Mouse (Mus musculus) heart, embryonic 16.5 days (tissue): Measurements from ENCODE around the gene Usp22. TPM values are rescaled to one million over a fixed set of nuclear protein-coding genes. Genes with fewer than 3 reads are reported as not detected.

ENCODE experiments used
- ATAC-seq: fragments of 200-750 bp; cut with Nextera tagmentation; replicated peaks from 2 replicates; pipeline ENCODE4 v1.8.0; 2017; ENCODE audit warnings: moderate number of reproducible peaks; ENCODE audit not compliant: insufficient read depth, low FRiP score; ENCODE audit errors: extremely low read depth
- H3K27ac ChIP-seq: fragments of 300-500 bp; sonication (generic); 2 replicates; pipeline ENCODE4 v1.5.1; 2014; ENCODE audit warnings: mild to moderate bottlenecking, low read length, control low read depth, moderate library complexity
- H3K27me3 ChIP-seq: fragments of 300-500 bp; sonication (generic); 2 replicates; pipeline ENCODE4 v1.6.1; 2014; ENCODE audit warnings: low read length, mixed read lengths; ENCODE audit not compliant: control insufficient read depth, insufficient read depth
- H3K36me3 ChIP-seq: fragments of 300-500 bp; sonication (generic); 2 replicates; pipeline ENCODE4 v1.6.1; 2014; ENCODE audit not compliant: control insufficient read depth, insufficient read depth
- H3K4me1 ChIP-seq: fragments of 300-500 bp; sonication (generic); 2 replicates; pipeline ENCODE4 v1.6.1; 2014; ENCODE audit warnings: low read length, mixed read lengths; ENCODE audit not compliant: control insufficient read depth, insufficient read depth
- H3K4me2 ChIP-seq: fragments of 300-500 bp; sonication (generic); 2 replicates; pipeline ENCODE4 v1.6.1; 2014; ENCODE audit warnings: low read depth, mild to moderate bottlenecking, control low read depth, low read length
- H3K4me3 ChIP-seq: fragments of 300-500 bp; sonication (generic); 2 replicates; pipeline ENCODE4 v1.5.1; 2014; ENCODE audit warnings: mild to moderate bottlenecking, control low read depth, low read length
- H3K9ac ChIP-seq: fragments of 300-500 bp; sonication (generic); 2 replicates; pipeline ENCODE4 v1.6.1; 2014; ENCODE audit warnings: low read length, control low read depth
- H3K9me3 ChIP-seq: fragments of 300-500 bp; sonication (generic); replicated peaks from 2 replicates; pipeline ENCODE4 v1.6.1; 2016; ENCODE audit warnings: low read length; ENCODE audit not compliant: control insufficient read depth
- WGBS: fragments of 180-500 bp; shearing (Covaris S2); extraction: QIAGEN DNeasy Blood & Tissue Kit; methylation state at CpG from one replicate; pipeline ENCODE4 v1.1.7; 2014; 5-methylcytosine and 5-hydroxymethylcytosine counted together
- polyA plus RNA-seq: library from polyadenylated mRNA; unstranded; fragments of >200 nt; fragmentation: Nextera tagmentation; extraction: Ambion mirVana; gene quantifications from 2 replicates; pipeline ENCODE4 v1.2.1, GENCODE M21; 2015

Gene Usp22
- polyA plus RNA-seq, 1 experiment from 2014 or later, result 63.3 TPM

- H3K9me3 ChIP-seq, result peaks cover 6% of the 10 kb centered on the region; the same call in 1 of the 2 replicates
- no peak overlapping the region for H3K4me3 ChIP-seq
- H3K4me2 ChIP-seq, result no peak overlapping the region
- H3K9ac ChIP-seq, result no peak overlapping the region
- H3K27me3 ChIP-seq, result no peaks in the 10 kb centered on the region
- H3K4me1 ChIP-seq, result no peaks in the 10 kb centered on the region
- no peaks in the 10 kb centered on the region for H3K36me3 ChIP-seq
- ATAC-seq, result no peak
- 81% methylated on average over 9 of the region's 9 CpGs for WGBS
- no peak overlapping the region for H3K27ac ChIP-seq
These were observed 52.5 kb downstream of the Usp22 start for GRCm38 (mm10) chr11:61122283-61122768.

DNA sequence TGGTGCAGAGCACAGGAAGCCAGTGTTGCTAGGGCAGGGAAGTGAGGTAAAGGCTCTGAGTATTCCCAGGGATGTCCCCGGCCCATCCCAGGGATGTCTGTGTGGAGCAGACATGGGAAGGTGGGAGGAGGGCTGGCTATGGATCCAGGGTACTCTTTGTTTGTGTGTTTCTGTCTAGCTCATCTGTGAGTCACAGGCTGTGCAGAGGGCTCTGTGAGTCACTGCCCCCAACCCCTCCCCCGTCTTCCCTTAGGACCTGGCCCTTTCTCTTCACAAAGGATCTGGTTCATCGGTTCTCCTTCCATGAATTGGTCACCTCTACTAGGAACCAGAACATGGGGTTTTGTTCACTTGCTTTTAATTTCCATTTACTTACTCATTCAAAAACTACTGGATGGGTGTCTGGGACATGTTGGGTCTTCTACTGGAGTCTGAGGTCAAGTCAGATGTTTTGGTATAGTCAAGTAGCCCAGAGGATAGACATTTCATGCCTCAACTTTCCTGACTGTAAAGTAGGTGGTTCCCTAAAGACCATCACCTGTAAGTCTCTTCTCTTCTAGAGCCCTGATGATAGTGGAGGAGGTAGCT, 54.8 kb downstream of the Usp22 start:
- Histone ChIP-seq H3K27me3 (no peaks in the 10 kb centered on the region), H3K36me3 (no peaks in the 10 kb centered on the region), H3K4me1 (no peaks in the 10 kb centered on the region), H3K9me3 (peaks cover 6% of the 10 kb centered on the region; the same call in 1 of the 2 replicates), H3K9ac (no peak overlapping the region), H3K4me2 (no peak overlapping the region), H3K27ac (no peak overlapping the region), H3K4me3 (no peak overlapping the region)
- no peak for ATAC-seq
- WGBS, result 76% methylated on average over 3 of the region's 3 CpGs

GRCm38 (mm10) chr11:61116226-61116625, 58.6 kb downstream of the Usp22 start:
- WGBS, result 55% methylated on average over 8 of the region's 8 CpGs
- Histone ChIP-seq H3K27me3 (no peaks in the 10 kb centered on the region), H3K4me1 (no peaks in the 10 kb centered on the region), H3K4me2 (no peak overlapping the region), H3K9ac (no peak overlapping the region), H3K27ac (no peak overlapping the region), H3K9me3 (peaks cover 6% of the 10 kb centered on the region; the same call in 1 of the 2 replicates), H3K4me3 (no peak overlapping the region), H3K36me3 (no peaks in the 10 kb centered on the region)
- ATAC-seq, result no peak

GRCm38 (mm10) chr11:61112323-61112995, 62.4 kb downstream of the Usp22 start:
- H3K4me1 ChIP-seq, result peaks cover 4% of the 10 kb centered on the region; the same call in 1 of the 2 replicates

GRCm38 (mm10) chr11:61111472-61111871, 63.4 kb downstream of the Usp22 start:
- H3K27ac ChIP-seq, result no peak overlapping the region
- 82% methylated on average over 4 of the region's 4 CpGs for WGBS
- H3K4me2 ChIP-seq, result no peak overlapping the region
- H3K9me3 ChIP-seq, result no peaks in the 10 kb centered on the region
- no peak overlapping the region for H3K4me3 ChIP-seq
- no peaks in the 10 kb centered on the region for H3K36me3 ChIP-seq
- peaks cover 4% of the 10 kb centered on the region; the same call in 1 of the 2 replicates for H3K4me1 ChIP-seq
- no peaks in the 10 kb centered on the region for H3K27me3 ChIP-seq
- ATAC-seq, result no peak
- H3K9ac ChIP-seq, result no peak overlapping the region

More at GRCm38 (mm10) chr11:61112323-61112995, 62.4 kb downstream of the Usp22 start:
- no peak overlapping the region for H3K4me3 ChIP-seq
- H3K4me2 ChIP-seq, result no peak overlapping the region
- H3K27ac ChIP-seq, result no peak overlapping the region
- no peak overlapping the region for H3K9ac ChIP-seq
- no peaks in the 10 kb centered on the region for H3K27me3 ChIP-seq
- 73% methylated on average over 8 of the region's 8 CpGs for WGBS
- no peak for ATAC-seq
- H3K36me3 ChIP-seq, result no peaks in the 10 kb centered on the region
- H3K9me3 ChIP-seq, result no peaks in the 10 kb centered on the region

GRCm38 (mm10) chr11:61110928-61111327, 63.9 kb downstream of the Usp22 start:
- H3K36me3 ChIP-seq, result no peaks in the 10 kb centered on the region
- H3K4me1 ChIP-seq, result peaks cover 4% of the 10 kb centered on the region; the same call in 1 of the 2 replicates
- no peak for ATAC-seq
- H3K9ac ChIP-seq, result no peak overlapping the region
- no peaks in the 10 kb centered on the region for H3K27me3 ChIP-seq
- no peak overlapping the region for H3K4me2 ChIP-seq
- H3K9me3 ChIP-seq, result no peaks in the 10 kb centered on the region
- 22% methylated on average over 1 of the region's 1 CpGs for WGBS
- H3K27ac ChIP-seq, result no peak overlapping the region
- no peak overlapping the region for H3K4me3 ChIP-seq

DNA sequence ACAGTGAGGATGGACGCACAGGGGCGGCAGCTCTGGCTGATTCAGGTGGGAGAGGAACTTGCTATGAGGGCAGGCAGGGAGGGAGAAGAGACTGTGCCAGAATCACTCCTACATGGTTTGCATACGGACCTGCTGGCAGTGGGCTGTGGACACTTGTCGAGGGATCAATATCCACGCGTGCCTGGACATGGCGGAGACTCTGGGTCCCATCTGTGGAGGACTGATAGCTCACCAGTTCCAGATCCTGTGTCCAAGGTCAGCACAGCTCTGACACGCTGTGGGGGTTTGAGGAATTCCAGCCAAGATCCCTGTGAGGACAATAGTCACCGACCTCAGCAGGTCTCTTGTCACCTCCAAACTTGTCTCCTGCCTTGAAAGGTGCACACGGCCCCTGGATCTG, 64.7 kb downstream of the Usp22 start:
- Histone ChIP-seq H3K27ac (no peak overlapping the region), H3K36me3 (no peaks in the 10 kb centered on the region), H3K27me3 (no peaks in the 10 kb centered on the region), H3K4me2 (no peak overlapping the region), H3K4me3 (no peak overlapping the region), H3K9me3 (no peaks in the 10 kb centered on the region), H3K9ac (no peak overlapping the region), H3K4me1 (peaks cover 4% of the 10 kb centered on the region; the same call in 1 of the 2 replicates)
- WGBS, result 65% methylated on average over 10 of the region's 10 CpGs
- ATAC-seq, result no peak

GRCm38 (mm10) chr11:61109707-61110106, 65.1 kb downstream of the Usp22 start:
- H3K4me2 ChIP-seq, result no peak overlapping the region
- 74% methylated on average over 6 of the region's 6 CpGs for WGBS
- no peak for ATAC-seq
- no peaks in the 10 kb centered on the region for H3K9me3 ChIP-seq
- H3K9ac ChIP-seq, result no peak overlapping the region
- H3K4me3 ChIP-seq, result no peak overlapping the region
- no peaks in the 10 kb centered on the region for H3K36me3 ChIP-seq
- H3K4me1 ChIP-seq, result peaks cover 4% of the 10 kb centered on the region; the same call in 1 of the 2 replicates
- H3K27me3 ChIP-seq, result no peaks in the 10 kb centered on the region
- no peak overlapping the region for H3K27ac ChIP-seq

- H3K9me3 ChIP-seq, result no peaks in the 10 kb centered on the region
- WGBS, result 77% methylated on average over 12 of the region's 12 CpGs
- peaks cover 6% of the 10 kb centered on the region; the same call in 1 of the 2 replicates for H3K4me1 ChIP-seq
- ATAC-seq, result no peak
- H3K4me2 ChIP-seq, result no peak overlapping the region
- H3K9ac ChIP-seq, result no peak overlapping the region
- H3K4me3 ChIP-seq, result no peak overlapping the region
- no peak overlapping the region for H3K27ac ChIP-seq
- H3K36me3 ChIP-seq, result no peaks in the 10 kb centered on the region
- no peaks in the 10 kb centered on the region for H3K27me3 ChIP-seq
These were observed 65.9 kb downstream of the Usp22 start for GRCm38 (mm10) chr11:61108911-61109361.
